Mouse (Mus musculus) cerebellum, postnatal 14 days (tissue): Measurements from ENCODE around the gene Plaur.

Experiments
- DNase-seq, 2 experiments: peaks; one replicate each; pipeline ENCODE4 v3.0.0; 2021; ENCODE audit warnings: mixed read lengths in 2 of 2

Plaur gene

DNA sequence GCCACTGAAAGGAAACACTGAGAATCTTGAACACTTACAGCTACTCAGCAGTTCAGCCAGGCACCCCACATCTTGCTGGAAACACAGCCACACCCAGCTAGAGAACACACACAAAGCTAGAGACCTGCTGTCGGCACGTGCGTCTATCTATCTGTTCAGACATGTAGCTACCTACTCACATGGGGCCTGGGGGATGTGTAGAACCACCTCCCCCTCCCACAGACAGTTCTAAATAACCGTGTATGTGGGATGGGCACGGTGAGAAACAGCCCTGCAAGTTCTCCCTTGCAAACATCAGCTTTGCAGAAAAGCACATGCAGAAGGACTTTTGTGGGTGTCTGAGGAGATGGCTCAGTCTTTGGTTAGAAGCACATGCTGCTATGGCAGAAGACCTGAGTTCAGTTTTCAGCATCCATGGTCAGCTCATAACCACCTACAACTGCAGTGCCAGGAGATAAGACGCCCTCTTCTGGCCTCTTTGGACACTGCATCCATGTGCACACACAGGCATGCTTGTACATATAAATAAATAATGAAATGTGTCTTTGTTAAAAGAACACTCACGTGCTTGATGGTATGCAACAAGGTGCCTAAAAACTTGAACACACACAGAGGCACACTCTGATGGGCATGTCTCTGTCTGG, 15.5 kb upstream of the Plaur start:
- DNase-seq: no peak

DNA sequence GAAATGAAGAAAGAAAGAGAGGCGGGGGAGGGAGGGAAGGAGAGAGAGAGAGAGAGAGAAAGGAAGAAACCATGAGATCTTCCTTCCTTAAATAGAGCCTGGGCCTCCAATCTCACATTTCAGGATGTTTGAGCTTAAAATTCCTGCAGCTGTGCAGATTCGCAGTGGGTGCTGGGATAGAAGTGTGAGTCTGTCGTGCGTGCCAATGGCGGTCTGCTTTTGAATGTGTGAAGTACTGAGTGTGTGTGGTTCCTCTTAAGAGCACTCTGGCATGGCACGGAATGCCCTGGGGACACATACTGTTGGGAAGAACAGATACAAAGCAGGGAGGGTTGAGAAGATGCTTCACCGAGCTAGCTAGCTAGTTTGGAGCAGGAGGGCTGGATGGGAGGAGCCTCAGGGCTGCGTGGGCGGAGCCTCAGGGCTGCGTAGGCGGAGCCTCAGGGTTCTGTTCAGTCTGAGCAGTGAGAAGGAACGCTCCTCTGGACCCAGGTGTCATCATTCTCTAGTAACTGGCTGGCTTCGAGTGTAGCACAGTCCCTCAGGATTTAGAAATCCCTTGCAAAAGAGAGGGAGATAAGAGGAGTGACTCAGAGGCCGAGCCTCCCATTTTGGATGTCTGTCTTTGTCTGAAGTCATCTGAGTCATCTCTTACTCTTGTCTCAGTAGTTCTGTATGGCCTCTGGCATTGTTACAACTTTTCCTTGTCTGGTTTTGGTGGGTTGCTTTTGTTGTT, 13.3 kb upstream of the Plaur start:
- DNase-seq: no peak

DNA sequence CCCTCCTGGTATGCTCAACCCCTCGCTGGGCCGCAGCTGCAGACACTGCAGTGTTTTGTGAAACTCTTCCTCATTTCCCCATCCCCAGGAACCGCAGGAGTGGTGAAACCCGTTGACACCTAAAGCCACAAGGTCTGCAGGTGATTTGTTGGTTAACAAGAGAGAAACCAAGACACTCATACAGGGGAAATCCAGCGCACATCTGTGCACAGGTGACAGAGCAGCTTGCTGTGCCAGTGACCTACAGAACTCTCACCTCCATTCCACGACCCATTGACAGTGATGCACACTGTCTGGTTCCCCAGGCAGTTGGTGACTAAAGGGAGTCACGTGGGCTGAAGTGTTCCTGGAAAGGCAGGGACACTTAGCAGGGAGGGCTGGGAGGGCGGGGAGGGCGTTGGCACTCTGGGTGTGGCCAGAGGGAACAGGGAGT, 11.7 kb upstream of the Plaur start:
- no peak for DNase-seq

DNA sequence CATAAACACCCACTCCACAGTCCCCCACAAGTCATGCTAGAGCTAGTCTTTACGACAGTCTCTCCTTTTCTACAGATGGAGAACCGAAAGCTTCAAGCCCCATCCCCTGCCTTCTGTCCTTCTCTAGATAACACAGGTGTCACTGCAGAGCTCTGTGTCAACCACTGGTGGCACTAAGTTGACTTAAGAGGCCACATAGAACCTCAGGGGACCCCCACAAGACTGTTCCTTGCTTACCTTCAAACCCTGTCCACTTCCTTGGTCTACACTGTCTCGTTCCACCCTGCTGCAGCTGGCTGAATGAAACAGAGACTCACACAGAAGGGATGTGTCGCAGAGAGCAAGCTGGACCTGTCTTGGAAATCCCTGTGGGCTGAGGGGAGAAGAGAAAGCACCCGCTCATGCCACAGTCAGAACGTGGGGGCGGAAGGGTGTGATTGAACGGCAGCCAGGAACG, 10.4 kb upstream of the Plaur start, which contains the start of gene Irgc1:
TSS of gene Irgc1 (minus strand) at position 443 of the 457 bp plus-strand sequence.
- no peak for DNase-seq

DNA sequence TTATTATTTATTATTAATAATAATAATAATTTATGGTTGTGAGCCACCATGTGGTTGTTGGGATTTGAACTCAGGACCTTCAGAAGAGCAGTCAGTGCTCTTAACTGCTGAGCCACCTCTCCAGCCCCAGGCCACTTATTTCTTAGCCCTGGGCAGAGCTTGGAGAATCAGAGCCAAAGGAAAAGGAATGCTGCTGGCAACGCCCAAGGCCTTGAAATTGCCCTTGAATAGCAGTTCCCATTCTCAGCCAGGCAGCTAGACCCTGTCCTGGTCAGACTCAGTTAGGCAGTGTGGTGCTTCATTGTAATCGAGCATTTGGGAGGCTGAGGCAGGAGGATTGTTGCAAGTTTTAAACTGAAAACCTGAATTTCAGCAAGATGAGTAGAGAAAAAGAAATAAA, 8.1 kb upstream of the Plaur start:
- no peak for DNase-seq

DNA sequence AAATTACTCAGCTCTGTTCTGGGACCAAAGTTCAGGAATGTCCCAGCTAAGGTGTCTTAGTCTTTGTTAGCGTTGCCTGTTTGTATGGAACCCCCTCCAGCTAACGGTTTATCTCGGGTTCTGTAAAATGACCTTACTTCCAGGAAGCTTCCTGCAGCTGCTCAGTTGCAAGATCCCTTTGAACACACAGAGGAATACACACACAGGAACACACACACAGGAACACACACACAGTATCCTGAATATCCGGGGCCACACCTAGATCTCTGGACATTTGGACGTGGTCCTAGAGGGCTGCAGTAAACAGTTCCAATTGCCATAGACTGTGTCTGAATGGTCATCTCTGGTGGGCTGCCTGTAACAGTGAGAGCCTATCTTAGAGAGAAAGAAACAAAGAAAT, 6.6 kb upstream of the Plaur start:
- no peak for DNase-seq

DNA sequence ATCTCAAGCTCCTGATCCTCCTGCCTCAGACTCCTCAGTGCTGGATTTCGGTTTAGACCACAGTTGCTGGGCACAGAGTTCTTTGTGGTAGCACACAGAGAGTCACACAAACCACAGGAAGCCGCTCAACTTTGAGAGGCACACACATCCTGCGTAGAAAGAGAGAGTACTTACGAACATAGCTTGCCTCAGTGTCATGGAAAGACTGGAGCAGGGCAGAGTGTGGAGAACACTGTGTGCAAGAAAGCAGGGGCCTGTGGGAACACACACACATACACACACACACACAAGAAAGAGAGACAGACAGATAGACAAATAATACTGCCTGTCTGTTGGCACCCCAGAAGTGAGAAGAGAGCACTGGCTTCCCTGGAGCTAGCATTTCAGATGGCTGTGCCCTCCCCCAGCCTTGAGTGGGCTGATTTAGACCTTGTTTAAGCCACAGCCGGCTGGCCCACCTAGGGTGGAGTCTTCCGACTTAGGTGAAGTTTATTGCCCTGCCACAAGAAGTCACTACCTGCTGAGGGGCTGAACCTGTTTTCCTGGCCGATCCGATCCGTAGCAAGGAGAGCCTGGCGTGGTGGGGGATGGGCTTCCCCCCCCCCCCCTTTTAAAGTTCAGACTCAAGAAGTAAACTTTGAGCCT, 4.4 kb upstream of the Plaur start:
- no peak for DNase-seq

DNA sequence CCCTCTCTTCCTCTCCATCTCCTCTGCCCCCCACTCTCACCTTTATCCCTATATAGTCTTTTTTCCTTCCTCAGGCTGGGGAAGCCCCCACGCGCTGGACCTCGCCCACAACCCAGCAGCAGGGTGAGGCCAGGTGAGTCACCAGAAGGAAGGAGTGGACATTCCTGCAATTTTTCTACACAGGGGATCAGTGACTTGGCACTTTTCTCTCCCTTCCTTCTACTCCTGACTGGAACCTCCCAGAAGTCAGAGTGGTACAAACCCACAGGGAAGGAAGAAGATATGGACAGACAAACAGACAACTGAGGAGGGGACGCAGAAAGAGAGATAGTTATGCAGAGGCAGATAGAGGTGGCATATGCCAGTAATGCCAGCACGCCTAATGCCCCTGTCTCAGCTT, 2.8 kb upstream of the Plaur start:
- no peak for DNase-seq

DNA sequence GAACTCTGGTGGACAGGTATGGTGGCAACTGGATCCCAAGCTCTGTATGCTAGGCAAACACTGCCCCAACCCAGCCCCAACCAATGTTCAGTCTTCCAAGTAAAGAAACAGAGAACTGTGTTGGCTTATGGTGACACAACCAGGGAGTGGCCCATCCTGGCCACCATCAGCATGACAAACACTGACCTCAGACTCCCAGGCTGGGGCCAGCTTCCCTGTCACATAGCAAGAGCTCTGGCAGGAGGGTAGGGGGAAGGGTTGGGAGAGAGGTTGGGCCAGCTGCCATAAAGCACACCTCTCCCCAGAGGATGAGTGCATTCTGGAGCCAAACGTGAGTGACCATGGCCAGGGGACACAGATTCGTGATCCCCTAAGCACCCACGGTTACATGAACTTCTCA, 2.4 kb upstream of the Plaur start:
- no peak for DNase-seq

DNA sequence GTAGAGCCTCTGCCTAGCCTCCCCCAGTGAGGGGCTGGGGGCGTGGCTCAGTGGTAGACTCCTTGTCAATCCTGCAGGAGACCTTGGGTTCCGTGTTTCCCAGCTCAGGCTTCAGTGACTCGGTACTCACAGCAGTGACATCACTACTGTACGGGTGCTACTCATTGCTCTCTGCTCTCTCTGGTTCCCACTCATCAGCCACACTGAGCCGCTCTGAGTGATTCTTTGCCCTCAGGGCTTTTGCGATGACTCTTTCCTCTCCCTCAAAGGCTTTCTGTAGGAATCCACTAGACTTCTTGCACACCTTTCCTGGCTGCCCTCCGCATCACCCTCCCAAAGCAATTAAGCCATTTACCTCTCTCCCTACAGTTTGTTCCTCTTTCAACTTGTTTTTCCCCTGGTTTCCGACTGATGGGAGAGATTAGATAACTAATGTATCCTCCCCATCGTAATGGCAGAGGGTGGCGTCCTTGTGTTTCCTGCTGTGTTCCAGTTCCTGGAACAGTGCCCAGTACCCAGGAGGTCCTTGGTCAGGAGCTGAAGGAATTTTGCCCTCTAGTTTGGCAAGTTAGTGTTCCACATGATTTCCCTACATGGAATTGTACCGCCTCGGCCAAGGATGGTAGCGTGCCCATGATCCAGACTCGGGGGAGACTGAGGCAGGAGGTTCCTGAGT, 770 bp upstream of the Plaur start:
- no peak for DNase-seq

DNA sequence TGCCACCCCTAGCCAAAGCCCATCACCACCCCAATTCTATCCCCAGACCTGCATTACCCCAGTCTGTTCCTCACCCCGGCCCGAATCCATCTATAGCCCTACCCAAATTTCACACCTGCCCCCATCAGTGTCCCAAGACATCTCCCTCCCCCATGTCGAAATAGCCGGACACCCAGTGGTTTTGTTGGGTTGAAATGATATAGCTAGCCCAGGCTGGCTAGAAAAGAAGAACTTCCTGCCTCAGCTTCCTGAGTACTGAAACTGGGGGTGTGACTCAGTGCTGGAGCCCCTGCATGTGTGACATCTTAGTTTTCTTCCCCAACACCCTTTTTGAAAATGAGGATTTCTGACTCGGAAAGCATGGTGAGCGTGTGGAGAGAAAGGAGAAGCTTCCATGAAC, 4.6 kb downstream of the Plaur start:
- no peak for DNase-seq

DNA sequence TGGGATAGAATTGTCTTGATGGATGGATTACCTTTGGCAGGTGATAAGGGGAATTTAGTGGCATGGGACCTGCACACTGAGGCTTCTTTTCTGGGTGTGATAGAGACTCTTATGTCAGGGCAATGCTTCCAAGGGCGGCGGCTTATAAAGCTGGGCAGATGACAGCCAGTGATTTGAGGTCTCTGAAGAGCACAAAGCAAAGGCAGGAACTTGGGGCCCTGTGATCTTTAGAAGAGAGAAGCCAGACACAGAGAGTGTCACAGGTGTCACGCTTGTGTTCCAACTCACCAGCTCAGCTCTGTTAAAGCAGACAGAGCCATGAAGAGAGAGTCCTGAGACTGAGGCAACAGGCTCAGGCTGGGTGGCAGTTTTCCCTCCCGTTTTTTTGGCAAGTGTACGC, 5.6 kb downstream of the Plaur start:
- no peak for DNase-seq

DNA sequence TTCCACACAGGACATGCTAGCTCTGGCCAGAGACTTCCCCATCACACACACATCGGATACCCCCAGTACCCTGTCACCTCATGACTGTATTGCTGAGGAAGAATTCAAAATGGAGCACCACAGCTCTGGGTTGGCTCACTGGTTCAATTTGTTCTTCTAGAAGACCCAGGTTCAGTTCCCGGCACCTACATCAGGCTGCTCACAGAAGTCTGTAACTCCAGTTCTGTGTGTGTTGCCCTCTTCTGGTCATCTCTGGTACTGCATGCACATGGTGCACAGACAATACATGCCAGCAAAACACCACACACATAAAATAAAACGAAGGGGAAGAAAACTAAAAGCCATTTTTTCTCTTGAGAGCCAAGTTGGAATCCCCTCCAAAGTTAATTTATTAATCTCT, 6.8 kb downstream of the Plaur start:
- DNase-seq: peak in 1 of 2 experiments; percentile 61

DNA sequence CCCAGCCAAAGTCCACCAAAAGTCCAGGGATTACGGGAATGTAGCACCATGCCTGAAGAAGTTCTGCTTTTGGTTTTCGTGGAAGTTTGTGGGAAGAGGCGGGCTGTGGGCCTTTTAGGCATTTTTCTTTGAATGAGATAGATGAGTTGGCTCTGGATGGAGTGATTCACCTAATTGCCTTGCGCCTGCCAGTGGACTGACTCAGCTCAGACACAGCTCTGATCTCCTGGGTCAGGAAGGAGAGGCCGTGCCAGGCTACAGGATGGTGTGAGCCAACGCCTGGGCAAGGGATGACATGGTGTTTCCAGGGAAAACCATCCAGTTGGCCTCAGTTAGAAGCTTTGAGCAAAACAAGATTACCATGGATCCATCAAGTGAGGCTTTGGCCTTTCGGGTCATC, 8.1 kb downstream of the Plaur start:
- peak; percentile 66 for DNase-seq

DNA sequence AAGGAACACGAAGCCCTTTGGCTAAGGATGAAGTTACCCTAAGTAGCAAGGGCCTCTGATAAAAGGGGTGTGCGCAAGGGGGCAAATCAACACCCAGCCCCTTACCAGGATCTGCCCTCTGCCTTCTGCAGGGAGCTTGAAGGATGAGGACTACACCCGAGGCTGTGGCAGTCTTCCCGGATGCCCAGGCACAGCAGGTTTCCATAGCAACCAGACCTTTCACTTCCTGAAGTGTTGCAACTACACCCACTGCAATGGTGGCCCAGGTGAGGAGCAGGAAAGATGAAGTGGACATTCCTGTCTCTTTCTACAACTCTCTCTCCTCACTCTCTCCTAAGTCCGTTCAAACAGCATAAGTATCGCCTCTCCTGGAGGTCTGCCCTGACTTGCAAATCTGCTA, 10.2 kb downstream of the Plaur start:
- no peak for DNase-seq

DNA sequence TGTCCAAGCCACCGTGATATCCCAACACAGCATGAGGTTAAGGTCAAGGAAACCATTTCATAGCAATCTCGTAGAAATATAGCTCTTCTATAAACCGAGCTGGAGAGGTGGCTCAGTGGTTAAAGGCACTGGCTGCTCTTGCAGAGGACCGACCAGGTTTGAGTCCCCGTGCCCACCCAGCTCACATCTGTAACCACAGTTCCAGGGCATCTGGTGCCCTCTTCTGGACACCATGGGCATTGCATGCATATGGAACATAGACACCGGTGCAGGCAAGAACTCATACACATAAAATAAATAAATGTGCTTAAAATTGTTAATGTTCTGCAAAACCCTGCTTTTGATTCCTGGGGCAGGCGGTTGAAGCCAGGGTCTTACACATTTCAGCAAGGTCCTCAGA, 10.7 kb downstream of the Plaur start:
- DNase-seq: peak in 1 of 2 experiments; percentile 67

DNA sequence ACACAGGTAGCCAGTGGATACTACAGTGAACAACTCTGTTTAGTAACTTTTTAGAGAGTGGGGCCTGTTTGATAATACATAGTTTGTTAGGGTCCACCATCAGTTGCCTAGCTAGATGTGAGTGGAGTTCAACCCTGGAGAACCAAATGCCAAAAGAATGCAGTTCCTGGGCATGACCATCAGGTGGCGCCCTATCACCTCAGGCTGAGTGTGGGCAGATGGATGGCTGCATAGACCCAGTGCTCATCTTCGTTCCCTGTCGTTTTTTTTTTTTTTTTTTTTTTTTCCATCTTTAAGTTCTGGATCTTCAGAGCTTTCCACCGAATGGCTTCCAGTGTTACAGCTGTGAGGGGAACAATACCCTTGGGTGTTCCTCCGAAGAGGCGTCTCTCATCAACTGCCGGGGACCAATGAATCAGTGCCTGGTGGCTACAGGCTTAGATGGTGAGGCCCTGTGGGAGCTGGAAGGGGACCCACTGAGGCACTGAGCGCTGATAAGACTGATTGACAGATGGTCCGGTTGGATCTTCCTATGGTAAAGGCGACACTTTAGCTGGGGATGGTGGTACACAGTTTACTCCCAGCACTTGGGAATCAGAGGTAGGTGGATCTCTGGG, 11.7 kb downstream of the Plaur start:
- DNase-seq: peak; percentile 89 to 90

DNA sequence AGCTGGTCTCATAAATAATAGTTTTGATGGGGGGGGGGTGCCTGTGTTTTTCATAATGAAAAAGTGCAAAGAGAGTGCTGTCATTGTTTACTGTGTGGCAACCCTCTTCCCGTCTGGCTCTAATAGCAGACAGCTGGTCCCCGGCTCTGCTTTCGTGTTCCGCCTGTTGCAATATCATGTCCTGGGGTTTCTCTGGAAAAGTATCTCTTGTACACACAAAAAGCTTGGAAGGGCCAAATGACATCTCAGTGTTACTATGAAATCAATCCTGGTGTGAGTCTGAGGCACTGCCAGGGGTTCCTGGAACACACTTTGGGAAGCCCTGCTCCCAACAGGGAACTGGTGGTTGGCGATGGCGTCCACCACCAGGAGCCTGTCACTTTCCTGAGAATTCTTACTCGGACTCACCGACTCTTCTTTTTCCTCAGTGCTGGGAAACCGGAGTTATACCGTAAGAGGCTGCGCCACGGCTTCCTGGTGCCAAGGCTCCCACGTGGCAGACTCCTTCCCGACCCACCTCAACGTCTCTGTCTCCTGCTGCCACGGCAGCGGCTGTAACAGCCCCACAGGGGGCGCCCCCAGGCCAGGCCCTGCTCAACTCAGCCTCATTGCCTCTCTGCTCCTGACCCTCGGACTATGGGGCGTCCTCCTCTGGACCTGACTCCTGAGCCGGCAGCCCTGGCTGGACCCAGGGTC, 12.7 kb downstream of the Plaur start:
- peak; percentile 57 to 58 for DNase-seq

DNA sequence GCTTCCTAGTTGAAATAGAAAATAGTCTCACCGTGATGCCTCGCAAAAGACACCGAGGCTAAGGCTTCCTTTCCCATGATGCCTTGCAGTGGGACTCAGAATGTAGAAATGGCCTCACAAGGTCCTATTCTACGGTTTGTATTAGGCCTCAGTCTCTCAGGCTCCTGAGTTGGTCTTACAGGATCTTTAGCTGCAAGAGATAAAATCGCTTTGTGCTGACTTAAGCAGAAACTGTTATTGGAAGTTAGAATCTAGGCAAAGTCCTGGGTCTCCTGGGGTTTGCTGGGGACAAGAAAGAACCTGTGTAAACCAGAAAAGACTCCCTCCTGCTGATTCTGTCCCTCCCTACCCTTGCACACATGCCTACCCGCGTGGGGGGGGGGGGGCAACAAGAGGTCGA, 14.1 kb downstream of the Plaur start:
- no peak for DNase-seq

DNA sequence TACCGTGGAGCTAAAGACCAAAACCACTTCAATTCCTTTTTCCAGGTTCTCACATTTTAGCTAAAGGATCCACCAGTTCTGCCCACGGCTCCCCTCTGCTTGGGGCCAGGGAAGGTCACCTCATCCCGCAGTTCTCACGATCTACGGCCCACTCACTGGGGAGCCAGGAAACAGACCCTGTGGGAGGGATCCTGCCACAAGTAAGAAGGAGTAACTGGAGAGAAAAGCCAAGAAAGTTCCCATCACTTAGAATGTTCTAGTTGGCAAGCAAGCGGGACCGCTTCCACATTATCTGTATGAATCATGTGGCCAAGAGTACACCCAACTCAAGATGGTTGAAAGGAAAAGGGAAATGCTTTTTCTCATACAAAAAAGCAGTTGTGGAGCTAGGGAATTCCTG, 14.6 kb downstream of the Plaur start:
- no peak for DNase-seq

DNA sequence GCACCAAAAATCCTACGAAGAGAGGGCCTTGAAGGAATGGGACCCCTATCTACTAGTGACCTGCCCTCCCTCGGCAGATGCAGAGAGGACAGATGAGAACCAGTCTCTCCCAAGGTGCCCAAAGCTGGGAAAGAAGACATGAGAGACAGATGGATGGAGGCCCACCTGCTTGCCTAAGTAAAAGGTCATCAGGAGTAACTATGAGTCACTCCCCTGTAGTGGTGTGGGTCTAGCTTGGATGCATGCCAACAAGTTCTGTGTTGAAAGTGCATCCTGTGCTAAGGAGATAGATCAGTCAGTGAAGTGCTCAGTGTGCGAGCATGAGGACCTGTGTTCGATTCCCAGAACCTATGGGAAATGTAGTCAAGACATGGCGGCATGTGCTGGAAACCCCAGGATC, 16.6 kb downstream of the Plaur start:
- no peak for DNase-seq

DNA sequence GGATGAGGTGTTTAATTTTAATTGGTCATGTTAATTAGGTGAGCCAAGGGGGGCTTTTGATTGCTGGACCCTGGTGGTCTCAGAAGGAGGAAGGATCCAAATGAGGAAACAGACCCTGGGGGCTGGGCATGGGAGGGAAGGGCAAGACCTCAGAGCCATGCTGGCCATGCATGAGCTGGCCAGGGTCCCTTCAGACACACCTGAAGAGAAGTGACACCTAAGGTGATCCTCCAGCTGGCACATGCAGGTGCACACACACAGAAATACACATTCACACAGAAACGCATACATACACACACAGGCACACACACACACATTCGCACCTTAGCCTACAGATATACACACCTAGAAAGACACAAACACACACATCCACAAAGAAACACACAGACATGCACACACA, 17.4 kb downstream of the Plaur start:
- no peak for DNase-seq
